Mouse (Mus musculus) forebrain, embryonic 14.5 days (tissue): ENCODE data around the gene Syncrip. TPM values are rescaled to one million over a fixed set of nuclear protein-coding genes. Genes with fewer than 3 reads are reported as not detected.
"Not testable (repeated sequence)": the region's sequence is repeated elsewhere in the genome, so short reads cannot be mapped to it uniquely, and the experiment has no call there.

ENCODE experiments used
- ATAC-seq: fragments of 200-750 bp; cut with Nextera tagmentation; 2 replicates; pipeline ENCODE4 v1.8.0; 2017; ENCODE audit warnings: mild to moderate bottlenecking, moderate library complexity
- DNase-seq: peaks from one replicate; pipeline ENCODE4 v3.0.0-alpha.2; 2015; ENCODE audit warnings: low spot score
- H3K27ac ChIP-seq: fragments of 300-500 bp; sonication (generic); 2 replicates; pipeline ENCODE4 v1.5.1; 2014; ENCODE audit warnings: low read depth, mild to moderate bottlenecking, control low read depth, low read length, moderate library complexity
- H3K27me3 ChIP-seq: fragments of 300-500 bp; sonication (generic); replicated peaks from 2 replicates; pipeline ENCODE4 v1.6.1; 2014; ENCODE audit warnings: low read length, control low read depth, mixed read lengths; ENCODE audit not compliant: control insufficient read depth, insufficient read depth
- H3K36me3 ChIP-seq: fragments of 300-500 bp; sonication (generic); 2 replicates; pipeline ENCODE4 v1.6.1; 2014; ENCODE audit warnings: low read length, control low read depth; ENCODE audit not compliant: control insufficient read depth, insufficient read depth
- H3K4me1 ChIP-seq: fragments of 300-500 bp; sonication (generic); 2 replicates; pipeline ENCODE4 v1.6.1; 2014; ENCODE audit warnings: antibody characterized with exemption, low read length, control low read depth; ENCODE audit not compliant: control insufficient read depth, insufficient read depth
- H3K4me2 ChIP-seq: fragments of 300-500 bp; sonication (generic); 2 replicates; pipeline ENCODE4 v1.6.1; 2014; ENCODE audit warnings: mild to moderate bottlenecking, control low read depth, low read length
- H3K4me3 ChIP-seq: fragments of 300-500 bp; sonication (generic); 2 replicates; pipeline ENCODE4 v1.5.1; 2014; ENCODE audit warnings: low read depth, low read length, control low read depth
- H3K9ac ChIP-seq: fragments of 300-500 bp; sonication (generic); 2 replicates; pipeline ENCODE4 v1.6.1; 2014; ENCODE audit warnings: mild to moderate bottlenecking, low read length, control low read depth, moderate library complexity
- H3K9me3 ChIP-seq: fragments of 300-500 bp; sonication (generic); replicated peaks from 2 replicates; pipeline ENCODE4 v1.6.1; 2016; ENCODE audit warnings: low read length, control low read depth, mixed read lengths; ENCODE audit not compliant: control insufficient read depth
- WGBS: fragments of 180-500 bp; shearing (Covaris S2); extraction: QIAGEN DNeasy Blood & Tissue Kit; methylation state at CpG from one replicate; pipeline ENCODE4 v1.1.7; 2014; 5-methylcytosine and 5-hydroxymethylcytosine counted together
- polyA plus RNA-seq: library from polyadenylated mRNA; unstranded; fragments of >200 nt; fragmentation: Nextera tagmentation; extraction: Ambion mirVana; gene quantifications from 2 replicates; pipeline ENCODE4 v1.2.1, GENCODE M21; 2014

Gene Syncrip
- polyA plus RNA-seq, 1 experiment from 2014 or later: 139 TPM

- DNase-seq: no peak
- H3K4me3 ChIP-seq: no peak overlapping the region
- no peak for ATAC-seq
Measured at GRCm38 (mm10) chr9:88500112-88500511, 17.7 kb upstream of the Syncrip start.

DNA sequence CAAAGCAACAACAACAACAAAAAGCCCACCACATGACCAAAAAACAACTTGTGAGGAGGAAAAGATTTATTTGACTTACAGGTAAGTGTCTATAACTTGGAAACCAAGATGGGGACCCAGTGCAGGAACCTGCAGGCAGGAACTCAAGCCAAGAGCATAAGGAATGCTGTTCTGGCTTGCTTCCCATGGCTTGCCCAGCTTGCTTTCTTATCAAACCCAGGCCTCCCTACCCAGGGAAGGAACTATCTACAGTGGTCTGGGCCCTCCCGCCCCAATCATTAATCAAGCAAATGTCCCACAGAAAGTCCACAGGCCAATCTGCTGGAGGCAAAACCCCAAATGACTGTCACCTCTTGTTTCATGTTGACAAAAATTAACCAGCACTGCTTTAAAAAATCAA is 10.1 kb upstream of the Syncrip start:
- Histone ChIP-seq H3K4me3 (no peak overlapping the region), H3K27me3 (no peaks in the 10 kb centered on the region), H3K4me1 (no peaks in the 10 kb centered on the region), H3K9ac (no peak overlapping the region), H3K9me3 (no peaks in the 10 kb centered on the region), H3K4me2 (no peak overlapping the region), H3K27ac (no peak overlapping the region), H3K36me3 (no peaks in the 10 kb centered on the region)
- 95% methylated on average over 1 of the region's 1 CpGs for WGBS
- ATAC-seq: no peak
- DNase-seq: no peak

More at GRCm38 (mm10) chr9:88500112-88500511, 17.7 kb upstream of the Syncrip start:
- Histone ChIP-seq H3K9ac (no peak overlapping the region), H3K9me3 (no peaks in the 10 kb centered on the region), H3K4me2 (no peak overlapping the region), H3K27me3 (no peaks in the 10 kb centered on the region), H3K36me3 (no peaks in the 10 kb centered on the region), H3K4me1 (no peaks in the 10 kb centered on the region), H3K27ac (no peak overlapping the region)
- 82% methylated on average over 2 of the region's 2 CpGs for WGBS

DNA sequence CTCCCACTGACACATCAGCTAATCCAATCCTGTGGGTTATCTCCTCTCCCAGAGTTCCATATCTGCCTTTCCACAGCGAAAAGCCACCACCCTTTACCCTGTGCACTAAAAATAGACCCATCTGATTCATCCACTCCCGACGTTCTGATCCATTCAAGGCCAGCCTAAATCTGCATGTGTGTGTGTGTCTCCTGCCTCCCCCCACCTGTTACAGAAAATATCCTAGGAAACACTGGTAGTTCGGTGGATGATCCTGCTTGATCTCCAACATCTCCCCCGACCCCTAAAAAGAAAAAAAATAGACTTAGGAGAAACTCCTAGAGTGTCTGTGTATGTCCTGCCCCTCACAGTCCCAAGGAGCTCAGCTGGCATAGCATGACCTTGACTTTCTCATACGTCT is 2.2 kb upstream of the Syncrip start:
- no peak overlapping the region for H3K4me3 ChIP-seq
- ATAC-seq: no peak

DNA sequence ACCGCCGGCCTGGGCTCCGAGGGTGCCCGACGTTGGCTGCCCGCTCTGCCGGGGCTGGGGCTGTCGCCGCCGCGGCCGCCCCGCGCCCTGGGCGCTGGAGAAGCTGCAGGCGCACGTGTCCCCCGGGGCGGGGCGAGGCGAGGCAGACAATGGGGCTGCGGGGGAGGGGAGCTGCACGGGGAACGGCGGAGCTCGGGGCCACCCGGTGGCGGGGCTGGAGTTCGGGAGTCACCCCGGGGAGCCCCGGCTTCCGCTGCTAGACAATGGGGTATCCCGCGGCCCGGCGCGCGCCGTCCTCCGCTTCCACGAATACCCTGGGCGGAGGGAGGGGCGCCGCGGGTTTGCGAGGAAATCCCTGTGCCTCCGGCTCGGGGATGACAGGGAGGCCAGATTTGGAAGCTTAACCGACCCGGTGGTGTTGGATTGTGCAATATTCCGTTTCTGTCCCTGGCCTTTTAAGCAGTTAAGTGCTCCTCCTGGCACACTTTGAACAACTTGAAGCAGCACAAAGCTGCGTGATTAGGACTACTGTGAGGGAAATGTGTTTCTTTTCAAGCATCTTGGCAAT is 539 bp upstream of the Syncrip start:
- Histone ChIP-seq H3K27me3 (no peaks in the 10 kb centered on the region), H3K4me2 (peak overlapping the region; percentile 63), H3K36me3 (peaks cover 10% of the 10 kb centered on the region; the same call in 1 of the 2 replicates), H3K27ac (peak overlapping the region; percentile 100), H3K9me3 (no peaks in the 10 kb centered on the region), H3K4me3 (peak overlapping the region; percentile 100), H3K4me1 (peaks cover 10% of the 10 kb centered on the region), H3K9ac (peak overlapping the region; percentile 90)
- DNase-seq: peak; percentile 81
- under 1% methylated on average over 35 of the region's 52 CpGs for WGBS
- ATAC-seq: no peak

More for the DNA sequence above, 2.2 kb upstream of the Syncrip start:
- DNase-seq: no peak
- H3K9ac ChIP-seq: no peak overlapping the region
- peaks cover 7% of the 10 kb centered on the region; the same call in 1 of the 2 replicates for H3K36me3 ChIP-seq
- H3K9me3 ChIP-seq: no peaks in the 10 kb centered on the region
- no peak overlapping the region for H3K27ac ChIP-seq
- 58% methylated on average over 6 of the region's 6 CpGs for WGBS
- H3K4me1 ChIP-seq: peaks cover 10% of the 10 kb centered on the region
- no peak overlapping the region for H3K4me2 ChIP-seq
- no peaks in the 10 kb centered on the region for H3K27me3 ChIP-seq

GRCm38 (mm10) chr9:88481791-88482160 is 598 bp downstream of the Syncrip start:
- peaks cover 10% of the 10 kb centered on the region for H3K4me1 ChIP-seq
- DNase-seq: peak; percentile 54
- under 1% methylated on average over 33 of the region's 43 CpGs for WGBS
- ATAC-seq: peak; percentile 9
- peaks cover 17% of the 10 kb centered on the region for H3K36me3 ChIP-seq
- peak overlapping the region; percentile 100 for H3K27ac ChIP-seq
- peak overlapping the region; percentile 100 for H3K4me3 ChIP-seq
- H3K9me3 ChIP-seq: no peaks in the 10 kb centered on the region
- peak overlapping the region; percentile 63 for H3K4me2 ChIP-seq
- H3K27me3 ChIP-seq: no peaks in the 10 kb centered on the region
- H3K9ac ChIP-seq: peak overlapping the region; percentile 97

- Histone ChIP-seq H3K27me3 (no peaks in the 10 kb centered on the region), H3K9ac (peak overlapping the region; percentile 97), H3K4me2 (peak overlapping the region; percentile 63), H3K9me3 (no peaks in the 10 kb centered on the region), H3K4me3 (peak overlapping the region; percentile 100), H3K27ac (peak overlapping the region; percentile 100), H3K36me3 (peaks cover 19% of the 10 kb centered on the region), H3K4me1 (peaks cover 10% of the 10 kb centered on the region)
- DNase-seq (peak; percentile 51), ATAC-seq (no peak; the same call in none of the 2 replicates)
- WGBS: under 1% methylated on average over 78 of the region's 78 CpGs
Measured at GRCm38 (mm10) chr9:88481061-88481790, 1.1 kb downstream of the Syncrip start.

DNA sequence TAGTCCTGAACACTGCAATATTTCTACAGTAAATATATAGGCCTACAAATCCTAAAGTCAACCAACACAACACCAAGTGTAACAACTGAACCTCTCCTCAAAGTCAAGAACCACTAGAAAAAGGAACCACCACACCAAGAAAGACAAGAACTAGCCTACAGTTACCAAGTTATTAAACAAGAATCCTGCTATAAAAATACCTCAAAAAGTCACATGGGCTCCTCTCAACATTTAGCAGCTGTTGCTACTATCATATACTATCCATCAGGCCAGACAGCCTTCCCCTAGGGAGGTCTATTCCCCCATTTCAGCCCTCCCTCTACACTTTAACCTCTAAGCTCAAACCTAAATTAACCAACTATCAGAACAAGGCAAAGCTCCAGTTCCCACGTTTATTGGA is 2.3 kb downstream of the Syncrip start:
- ATAC-seq: no peak
- no peak for DNase-seq
- 5% methylated on average over 1 of the region's 1 CpGs for WGBS

DNA sequence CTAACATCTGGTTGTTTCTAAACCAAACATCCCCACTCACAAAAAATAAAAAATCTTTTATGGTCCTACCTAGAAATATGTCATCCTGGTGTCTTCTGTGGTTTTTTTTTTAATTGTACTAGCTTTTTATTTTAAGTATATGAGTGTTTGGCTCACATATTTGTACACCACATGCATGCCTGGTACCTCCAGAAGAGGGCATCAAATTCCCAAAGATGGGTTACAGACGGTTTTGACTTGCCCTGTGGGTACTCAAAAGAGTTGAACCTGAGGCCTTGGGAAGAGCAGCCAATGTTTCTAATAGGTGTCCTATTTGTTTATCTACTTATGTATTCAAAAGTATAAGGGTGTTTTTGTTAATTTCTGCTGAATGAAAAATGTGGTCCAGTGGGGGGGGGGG is 6.2 kb downstream of the Syncrip start:
- DNase-seq: peak; percentile 27
- Histone ChIP-seq H3K4me2 (no peak overlapping the region), H3K36me3 (peaks cover 62% of the 10 kb centered on the region), H3K27me3 (no peaks in the 10 kb centered on the region), H3K27ac (no peak overlapping the region), H3K4me3 (no peak overlapping the region), H3K9me3 (no peaks in the 10 kb centered on the region), H3K9ac (no peak overlapping the region), H3K4me1 (peaks cover 7% of the 10 kb centered on the region)
- ATAC-seq: no peak
- 37% methylated on average over 1 of the region's 1 CpGs for WGBS

More for the DNA sequence above, 2.3 kb downstream of the Syncrip start:
- Histone ChIP-seq H3K9me3 (no peaks in the 10 kb centered on the region), H3K27ac (no peak overlapping the region), H3K4me1 (peaks cover 10% of the 10 kb centered on the region), H3K9ac (peak overlapping the region; percentile 97), H3K27me3 (no peaks in the 10 kb centered on the region), H3K36me3 (peaks cover 29% of the 10 kb centered on the region), H3K4me2 (peak overlapping the region; percentile 63), H3K4me3 (peak overlapping the region; percentile 100)

DNA sequence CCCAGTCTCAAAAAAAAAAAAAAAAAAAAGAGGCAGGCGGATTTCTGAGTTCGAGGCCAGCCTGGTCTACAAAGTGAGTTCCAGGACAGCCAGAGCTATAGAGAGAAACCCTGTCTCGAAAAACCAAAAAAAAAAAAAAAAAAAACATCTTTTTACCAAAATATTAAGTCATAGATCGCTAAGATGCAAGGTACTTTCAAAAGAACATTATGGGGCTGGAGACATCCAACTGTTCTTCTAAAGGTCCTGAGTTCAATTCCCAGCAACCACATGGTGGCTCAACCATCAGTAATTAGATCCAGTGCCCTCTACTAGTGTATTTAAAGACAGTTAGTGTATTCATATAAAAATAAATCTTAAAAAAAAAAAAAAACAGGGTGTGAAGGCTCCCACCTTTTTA is 21.4 kb downstream of the Syncrip start:
- not testable (repeated sequence) for H3K9ac ChIP-seq, H3K4me2 ChIP-seq, ATAC-seq, H3K9me3 ChIP-seq, DNase-seq, H3K4me3 ChIP-seq, H3K27ac ChIP-seq, H3K27me3 ChIP-seq, H3K4me1 ChIP-seq
- H3K36me3 ChIP-seq: peaks cover 66% of the 10 kb centered on the region
- 95% methylated on average over 4 of the region's 4 CpGs for WGBS
